Mouse (Mus musculus): ENCODE results near the gene Svopl. TPM values are rescaled to one million over a fixed set of nuclear protein-coding genes. Genes with fewer than 3 reads are reported as not detected.

Svopl gene
- total RNA-seq (2021), result under 1 TPM; 0.43 to 0.59 TPM
- long read RNA-seq, result 0 reads

GRCm38 (mm10) chr6:38046838-38047237 is at the start of gene Svopl:
Gene Svopl (minus strand): TSS chr6:38046996.
- DNase-seq (ENCODE audit: low spot score in 2 of 2), result no peak

GRCm38 (mm10) chr6:38094701-38095100 is 47.9 kb upstream of the Svopl start:
- DNase-seq (ENCODE audit: low spot score in 2 of 2), result no peak

- no peak for DNase-seq (ENCODE audit: low spot score in 2 of 2)
These were observed 45.7 kb upstream of the Svopl start for GRCm38 (mm10) chr6:38092539-38092938.

- DNase-seq (ENCODE audit: low spot score in 2 of 2), result no peak
These were observed 40.6 kb upstream of the Svopl start for GRCm38 (mm10) chr6:38087242-38088026.

DNA sequence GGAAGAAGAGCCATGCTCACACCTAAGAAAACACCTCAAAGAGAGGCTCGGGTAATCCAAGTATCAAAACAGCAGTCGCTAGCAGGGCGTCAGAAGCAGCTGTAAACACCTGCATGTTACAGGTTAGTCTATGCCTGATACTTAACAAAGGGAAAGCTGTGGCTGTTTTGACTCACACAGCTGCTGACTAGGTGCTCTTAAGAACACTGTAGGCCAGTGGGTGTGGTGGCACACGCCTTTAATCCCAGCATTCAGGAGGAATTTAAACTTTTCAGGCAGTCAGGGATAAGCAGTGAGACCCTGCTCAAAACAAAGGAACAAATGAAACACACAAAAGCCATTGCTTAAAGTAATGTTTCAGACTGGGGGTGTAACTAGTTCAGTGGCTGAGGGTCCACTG is 36.4 kb upstream of the Svopl start:
- DNase-seq (ENCODE audit: low spot score in 2 of 2), result no peak

GRCm38 (mm10) chr6:38081727-38082341 is 35.0 kb upstream of the Svopl start:
- DNase-seq (ENCODE audit: low spot score in 2 of 2), result no peak

DNA sequence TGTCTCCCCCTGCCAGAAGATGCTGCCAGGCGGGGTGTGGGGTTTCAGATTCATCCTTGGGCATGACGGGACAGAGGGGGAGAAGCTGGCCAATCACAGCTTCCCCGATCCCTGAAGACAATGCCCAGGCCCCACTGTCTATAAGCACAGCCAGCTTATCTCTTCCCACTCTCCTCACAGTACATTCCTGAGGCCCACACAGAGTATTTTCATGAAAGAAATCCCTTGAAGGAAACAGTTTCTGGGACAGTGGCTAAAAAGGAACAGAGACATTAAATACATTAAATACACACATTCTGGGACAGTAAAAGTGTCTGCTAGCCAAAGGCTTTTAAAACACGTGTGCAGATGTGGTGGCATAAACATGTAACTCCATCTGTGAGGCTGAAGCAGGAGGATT is 33.6 kb upstream of the Svopl start:
- DNase-seq (ENCODE audit: low spot score in 2 of 2), result no peak

- DNase-seq (ENCODE audit: low spot score in 2 of 2), result no peak
These were observed 26.8 kb upstream of the Svopl start for GRCm38 (mm10) chr6:38073592-38073991.

DNA sequence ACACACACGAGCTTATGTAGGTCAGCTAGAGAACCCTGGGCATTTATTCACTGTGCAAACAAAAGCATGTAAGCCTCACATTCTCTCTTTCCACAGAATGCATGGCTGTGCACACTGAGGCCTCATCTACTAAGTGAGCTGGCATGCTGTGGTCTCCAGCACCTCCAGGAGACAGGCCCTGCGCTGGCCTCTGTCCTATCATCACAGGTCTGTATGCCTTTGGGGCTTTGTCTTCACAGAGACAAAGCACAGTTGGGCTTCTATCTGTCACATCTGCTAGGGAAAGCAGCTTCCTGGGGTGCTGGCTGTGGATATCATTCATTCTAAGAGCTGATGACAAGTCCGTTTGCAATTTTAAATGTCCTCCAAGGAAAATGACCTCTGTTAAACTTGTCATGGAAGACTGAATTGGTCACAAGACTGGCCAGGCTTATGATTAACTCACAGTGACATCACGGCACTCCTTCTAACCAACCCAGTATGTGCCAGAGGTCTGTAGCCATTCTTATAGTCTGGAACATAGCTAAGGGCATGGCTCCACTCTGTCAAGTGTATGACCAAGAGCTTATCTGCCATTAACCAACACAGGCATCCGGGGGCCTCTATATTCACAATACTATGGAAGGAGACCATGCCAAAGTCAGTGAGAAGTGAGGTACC is 25.5 kb upstream of the Svopl start:
- no peak for DNase-seq (ENCODE audit: low spot score in 2 of 2)

DNA sequence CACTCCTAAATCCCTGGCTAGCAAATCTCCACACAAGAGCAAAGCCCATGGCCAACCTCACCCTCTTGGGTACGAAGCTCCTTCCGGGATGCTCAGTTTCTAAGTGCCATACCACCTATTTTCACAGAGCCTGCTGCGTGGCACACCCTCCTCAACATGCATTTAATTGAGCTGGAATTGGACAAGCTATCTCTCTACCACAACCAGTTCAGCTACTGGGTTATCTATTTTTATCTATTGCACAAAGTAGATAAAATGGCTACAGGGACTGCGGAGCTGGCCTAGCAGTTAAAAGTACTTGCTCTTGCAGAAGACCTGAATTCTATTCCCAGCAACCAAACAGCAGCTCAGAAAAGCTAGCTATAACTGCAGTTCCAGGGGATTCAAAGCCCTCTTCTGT is 24.5 kb upstream of the Svopl start:
- no peak for DNase-seq (ENCODE audit: low spot score in 2 of 2)

DNA sequence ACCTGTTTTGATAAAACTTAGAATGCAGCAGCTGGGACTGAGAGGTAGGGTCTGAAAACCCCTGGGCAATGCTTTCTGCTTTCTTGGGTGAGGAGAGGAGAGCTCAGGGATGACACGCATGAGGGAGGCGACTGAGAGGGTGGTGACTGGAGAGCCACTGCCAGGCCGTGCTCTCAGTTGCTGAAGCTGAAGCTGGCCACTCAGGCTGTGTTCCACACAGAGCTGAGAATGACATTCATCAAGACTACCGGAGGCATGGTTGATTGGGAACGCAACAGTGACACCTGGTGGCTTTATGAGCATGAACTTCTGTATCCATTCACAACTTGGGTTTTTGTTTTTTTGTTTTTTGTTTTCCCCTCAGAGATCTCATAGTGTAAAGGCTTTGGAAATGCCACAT is 19.4 kb upstream of the Svopl start:
- DNase-seq (ENCODE audit: low spot score in 2 of 2), result peak; percentile 44 to 80

GRCm38 (mm10) chr6:38065501-38066122 is 18.8 kb upstream of the Svopl start:
- peak; percentile 50 to 70 for DNase-seq (ENCODE audit: low spot score in 2 of 2)

GRCm38 (mm10) chr6:38065122-38065500 is 18.3 kb upstream of the Svopl start:
- DNase-seq (ENCODE audit: low spot score in 2 of 2), result peak; percentile 19 to 65

DNA sequence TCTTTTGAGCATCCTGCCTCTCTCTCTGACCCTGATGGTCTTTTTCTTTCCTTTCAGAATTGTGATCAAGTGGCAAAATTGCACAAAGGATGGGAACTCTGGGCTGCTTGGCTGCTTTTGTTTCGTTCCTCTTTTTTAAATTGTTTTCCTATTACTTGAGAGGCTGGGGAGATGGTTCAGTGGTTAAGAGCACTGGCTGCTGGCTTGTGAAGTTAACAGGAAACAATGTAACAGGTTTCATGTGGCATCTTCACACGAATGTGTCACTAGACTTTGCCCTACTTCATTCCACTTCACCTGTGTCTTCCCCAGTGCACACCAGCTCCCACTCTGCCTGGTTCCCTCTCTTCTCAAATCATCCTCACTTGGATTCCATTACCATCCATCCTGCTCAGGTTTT is 17.8 kb upstream of the Svopl start:
- no peak for DNase-seq (ENCODE audit: low spot score in 2 of 2)

DNA sequence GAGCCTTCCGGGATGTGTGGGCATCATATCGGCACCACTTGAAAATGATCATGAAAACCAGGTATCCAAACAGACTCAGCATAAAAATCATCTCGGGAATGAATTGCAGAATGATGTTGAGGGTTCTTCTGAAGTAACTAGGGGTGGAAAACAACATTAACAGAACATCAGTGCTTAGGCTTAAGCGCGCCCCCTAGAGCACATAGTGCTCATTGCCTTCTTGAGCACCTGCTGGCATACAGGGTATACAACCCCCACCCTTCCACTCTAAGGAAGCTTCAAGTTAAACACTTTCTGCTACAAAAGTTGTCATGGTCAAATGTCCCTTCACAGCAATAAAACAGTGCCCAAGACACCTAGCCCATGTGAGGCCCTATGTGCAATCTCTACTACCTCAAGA is 12.0 kb upstream of the Svopl start:
- DNase-seq (ENCODE audit: low spot score in 2 of 2), result peak in 1 of 2 experiments; percentile 7

DNA sequence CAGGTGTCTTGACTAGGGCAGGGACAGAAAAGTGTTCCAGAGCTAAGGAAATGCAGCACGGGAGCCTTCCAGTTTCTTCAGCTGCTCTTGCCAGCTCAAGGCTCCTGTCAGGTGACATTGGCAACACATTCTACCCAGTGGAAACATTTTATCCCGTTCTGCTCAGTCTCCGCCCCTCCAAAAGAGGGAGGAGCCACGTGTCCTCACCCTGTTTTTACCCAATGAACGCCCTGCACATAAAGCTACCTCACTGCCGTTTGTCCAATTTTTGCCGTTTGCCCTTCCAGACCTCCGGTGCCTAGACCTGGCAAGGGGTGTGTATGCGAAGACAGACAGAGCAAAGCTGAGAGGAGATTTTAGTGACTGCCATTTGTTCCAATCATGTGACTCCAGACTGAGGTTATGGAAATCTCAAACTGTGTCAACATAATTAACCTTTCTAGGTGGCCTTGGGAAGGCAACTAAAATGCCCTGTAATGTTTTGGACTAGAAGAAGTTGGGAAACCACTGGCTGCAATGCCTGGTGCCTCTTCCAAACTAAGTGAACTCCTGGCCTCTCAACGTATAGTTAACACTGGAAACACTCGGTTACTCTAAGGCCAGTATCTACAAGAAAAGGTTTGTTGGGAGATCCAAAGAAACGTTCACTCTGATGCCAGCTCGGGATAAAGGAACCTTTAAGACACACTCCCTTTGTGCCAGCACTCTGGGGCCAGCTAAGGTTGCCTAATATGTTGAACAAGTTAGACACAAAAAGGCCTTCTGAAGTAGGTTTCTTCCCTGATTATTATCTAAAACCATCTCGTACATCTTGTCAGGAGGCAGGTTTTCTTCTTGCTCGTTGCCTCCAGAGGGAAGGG is 8.9 kb upstream of the Svopl start:
- no peak for DNase-seq (ENCODE audit: low spot score in 2 of 2)

- DNase-seq (ENCODE audit: low spot score in 2 of 2), result no peak
These were observed 2.8 kb upstream of the Svopl start for GRCm38 (mm10) chr6:38049601-38050000.

DNA sequence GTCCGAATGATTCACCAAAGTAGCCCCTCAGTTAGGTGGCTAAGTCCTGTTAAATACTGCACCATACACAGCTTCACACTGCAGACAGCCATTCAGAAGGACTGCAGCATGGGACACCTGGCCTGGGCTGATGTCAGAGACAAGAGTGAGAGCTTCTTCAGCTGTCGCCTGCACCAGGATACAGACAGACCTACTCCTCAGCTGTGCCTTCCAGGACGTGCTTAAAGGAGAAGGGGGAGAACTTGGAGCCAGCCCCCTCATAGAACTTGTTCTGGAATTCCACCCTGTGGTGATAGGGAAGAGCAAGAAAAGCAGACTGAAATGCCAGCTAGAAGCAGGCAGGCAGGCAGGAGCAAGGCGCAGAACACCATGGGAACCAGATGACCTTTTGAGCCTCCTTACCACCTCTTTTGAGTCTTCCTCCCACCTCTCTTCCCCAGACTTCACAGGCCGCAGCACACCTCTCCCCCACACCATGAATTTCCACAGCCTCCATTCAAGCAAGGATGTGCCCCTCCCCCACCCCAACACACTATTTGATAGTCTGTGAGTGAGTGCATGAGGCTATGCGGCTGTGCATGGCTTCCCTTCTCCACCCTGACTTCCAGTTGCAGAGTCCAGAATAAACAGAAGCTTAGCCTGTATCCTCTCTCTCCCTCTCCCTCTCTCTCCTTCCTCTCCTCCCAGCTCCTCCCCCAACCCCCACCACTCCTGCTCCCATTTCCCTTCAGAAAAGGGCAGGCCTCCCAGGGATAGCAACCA is 2.2 kb upstream of the Svopl start:
- DNase-seq (ENCODE audit: low spot score in 2 of 2), result no peak

DNA sequence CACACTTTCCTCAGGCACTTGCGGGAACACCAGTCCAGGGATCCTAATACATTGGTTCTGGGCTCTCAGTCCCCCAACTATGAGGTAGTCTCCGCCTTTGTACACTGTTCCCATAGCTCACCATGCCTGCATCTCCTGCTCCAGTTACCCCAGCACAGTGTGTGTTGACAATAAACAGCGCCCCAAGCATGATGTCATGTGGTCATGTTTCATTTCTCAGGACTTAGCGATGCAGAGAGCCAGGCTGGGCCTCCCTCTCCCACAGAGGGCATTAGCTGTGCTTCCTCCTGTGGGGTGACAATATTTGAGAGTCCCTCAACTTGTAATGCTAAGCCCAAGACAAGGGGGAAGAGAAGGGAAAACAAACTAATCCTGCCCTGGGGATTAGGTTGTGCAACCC is 1.2 kb upstream of the Svopl start:
- no peak for DNase-seq (ENCODE audit: low spot score in 2 of 2)

All from layer of hippocampus, adult 18-20 months (tissue).